Mouse (Mus musculus) heart, embryonic 14.5 days (tissue): Measurements from ENCODE around the gene Adamts18. TPM values are rescaled to one million over a fixed set of nuclear protein-coding genes. Genes with fewer than 3 reads are reported as not detected.

Experiments
- ATAC-seq: fragments of 200-750 bp; cut with Nextera tagmentation; 2 replicates; pipeline ENCODE4 v1.8.0; 2017; ENCODE audit warnings: low read depth, moderate TSS enrichment; ENCODE audit not compliant: insufficient number of reproducible peaks, insufficient read depth, low FRiP score
- H3K27ac ChIP-seq, 2 experiments: fragments of 200-500 bp in 1 of 2; fragments of 300-500 bp in 1 of 2; sonication (generic) in 1 of 2; replicated peaks in 1 of 2; 2 replicates each; pipeline ENCODE4 v1.5.1; 2012 to 2014; ENCODE audit warnings: low read depth in 2 of 2, low read length in 2 of 2, control low read depth in 1 of 2, mild to moderate bottlenecking in 1 of 2, mixed read lengths in 1 of 2; ENCODE audit not compliant: control insufficient read depth in 1 of 2, insufficient read depth in 1 of 2
- H3K27me3 ChIP-seq: fragments of 300-500 bp; sonication (generic); 2 replicates; pipeline ENCODE4 v1.6.1; 2014; ENCODE audit warnings: mild to moderate bottlenecking, low read length, control low read depth; ENCODE audit not compliant: control insufficient read depth, insufficient read depth
- H3K36me3 ChIP-seq: fragments of 300-500 bp; sonication (generic); 2 replicates; pipeline ENCODE4 v1.6.1; 2014; ENCODE audit warnings: mild to moderate bottlenecking, control low read depth, low read length, mixed read lengths; ENCODE audit not compliant: control insufficient read depth, insufficient read depth
- H3K4me1 ChIP-seq, 2 experiments: fragments of 200-500 bp in 1 of 2; fragments of 300-500 bp in 1 of 2; sonication (generic) in 1 of 2; 2 replicates each; pipeline ENCODE4 v1.6.1; 2012 to 2014; ENCODE audit warnings: low read length in 2 of 2, control low read depth in 1 of 2, mixed read lengths in 1 of 2; ENCODE audit not compliant: control insufficient read depth in 2 of 2, insufficient read depth in 2 of 2
- H3K4me2 ChIP-seq: fragments of 300-500 bp; sonication (generic); 2 replicates; pipeline ENCODE4 v1.6.1; 2014; ENCODE audit warnings: mild to moderate bottlenecking, low read length
- H3K4me3 ChIP-seq, 2 experiments: fragments of 200-500 bp in 1 of 2; fragments of 300-500 bp in 1 of 2; sonication (generic) in 1 of 2; 2 replicates each; pipeline ENCODE4 v1.5.1; 2012 to 2014; ENCODE audit warnings: low read length in 2 of 2, mild to moderate bottlenecking in 2 of 2, control low read depth in 1 of 2, low read depth in 1 of 2, moderate library complexity in 1 of 2; ENCODE audit not compliant: control insufficient read depth in 1 of 2, insufficient read depth in 1 of 2
- H3K9ac ChIP-seq: fragments of 300-500 bp; sonication (generic); 2 replicates; pipeline ENCODE4 v1.6.1; 2014; ENCODE audit warnings: mild to moderate bottlenecking, low read length
- H3K9me3 ChIP-seq: fragments of 300-500 bp; sonication (generic); 2 replicates; pipeline ENCODE4 v1.6.1; 2016; ENCODE audit warnings: low read length, control low read depth; ENCODE audit not compliant: control insufficient read depth
- WGBS: fragments of 180-500 bp; shearing (Covaris S2); extraction: QIAGEN DNeasy Blood & Tissue Kit; methylation state at CpG from one replicate; pipeline ENCODE4 v1.1.7; 2014; 5-methylcytosine and 5-hydroxymethylcytosine counted together
- polyA plus RNA-seq: library from polyadenylated mRNA; unstranded; fragments of >200 nt; fragmentation: Nextera tagmentation; extraction: Ambion mirVana; gene quantifications from 2 replicates; pipeline ENCODE4 v1.2.1, GENCODE M21; 2014

Adamts18 gene
- polyA plus RNA-seq, 1 experiment from 2014 or later, result 0.42 TPM

DNA sequence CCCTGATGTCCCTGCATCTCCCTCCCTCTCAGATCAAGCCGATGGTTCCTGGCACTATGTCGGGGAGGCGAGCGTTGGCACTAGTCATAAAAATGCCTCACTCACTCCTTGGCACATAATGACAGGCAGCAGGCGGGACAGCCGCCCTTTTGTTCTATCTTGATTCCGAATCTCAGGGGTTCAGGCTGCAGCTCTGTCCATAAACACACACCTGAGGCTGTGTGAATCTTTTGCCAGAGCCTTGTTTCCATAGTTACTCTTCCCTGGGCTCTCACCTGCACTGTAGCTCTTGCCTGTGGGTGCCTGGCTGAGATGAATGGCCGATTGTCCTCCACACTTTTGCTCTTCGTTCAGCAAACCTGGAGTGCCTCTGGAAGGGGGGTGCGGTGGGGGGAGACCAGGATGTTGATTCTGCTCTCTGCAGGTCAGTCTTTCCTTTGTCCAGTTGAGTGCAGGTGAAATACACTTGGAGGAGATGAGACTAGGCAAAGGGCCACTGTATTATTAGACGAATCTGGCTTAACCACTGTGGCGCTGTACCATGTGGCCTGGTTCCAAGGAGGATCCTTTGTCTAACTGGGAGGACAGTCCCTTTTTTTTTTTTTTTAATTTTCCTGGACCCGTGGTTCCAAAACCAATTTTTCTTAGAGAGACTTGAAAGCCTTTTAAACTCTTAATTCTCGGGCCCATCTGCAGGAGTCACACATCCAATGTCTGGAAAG lies 156.8 kb downstream of the Adamts18 start:
- H3K4me3 ChIP-seq, result no peak overlapping the region
- WGBS, result 84% methylated on average over 14 of the region's 14 CpGs
- no peaks in the 10 kb centered on the region for H3K9me3 ChIP-seq
- no peaks in the 10 kb centered on the region for H3K27me3 ChIP-seq
- H3K4me2 ChIP-seq, result no peak overlapping the region
- no peak overlapping the region for H3K27ac ChIP-seq
- H3K4me1 ChIP-seq, result no peaks in the 10 kb centered on the region
- H3K9ac ChIP-seq, result no peak overlapping the region
- no peak for ATAC-seq
- H3K36me3 ChIP-seq, result no peaks in the 10 kb centered on the region

DNA sequence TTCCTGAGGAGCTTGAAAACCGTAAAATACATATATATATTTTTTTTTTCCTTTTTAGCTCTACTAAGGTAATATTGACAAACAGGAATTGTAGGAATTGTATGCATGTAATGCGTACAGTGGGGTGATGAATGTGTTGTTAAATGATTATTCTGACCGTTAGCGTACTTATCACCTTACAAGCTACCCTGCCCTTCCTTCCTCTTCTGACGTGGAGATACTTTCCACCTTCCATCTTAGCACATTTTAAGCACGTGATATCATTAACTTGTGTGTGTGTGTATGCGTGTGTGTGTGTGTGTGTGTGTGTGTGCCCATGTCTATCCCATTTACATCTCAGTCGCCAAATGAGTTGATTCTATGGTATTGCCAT lies 160.0 kb downstream of the Adamts18 start:
- H3K9ac ChIP-seq, result no peak overlapping the region
- no peak overlapping the region for H3K27ac ChIP-seq
- H3K36me3 ChIP-seq, result no peaks in the 10 kb centered on the region
- no peaks in the 10 kb centered on the region for H3K4me1 ChIP-seq
- 80% methylated on average over 8 of the region's 8 CpGs for WGBS
- no peak for ATAC-seq
- H3K4me2 ChIP-seq, result no peak overlapping the region
- no peaks in the 10 kb centered on the region for H3K27me3 ChIP-seq
- no peak overlapping the region for H3K4me3 ChIP-seq
- H3K9me3 ChIP-seq, result no peaks in the 10 kb centered on the region

DNA sequence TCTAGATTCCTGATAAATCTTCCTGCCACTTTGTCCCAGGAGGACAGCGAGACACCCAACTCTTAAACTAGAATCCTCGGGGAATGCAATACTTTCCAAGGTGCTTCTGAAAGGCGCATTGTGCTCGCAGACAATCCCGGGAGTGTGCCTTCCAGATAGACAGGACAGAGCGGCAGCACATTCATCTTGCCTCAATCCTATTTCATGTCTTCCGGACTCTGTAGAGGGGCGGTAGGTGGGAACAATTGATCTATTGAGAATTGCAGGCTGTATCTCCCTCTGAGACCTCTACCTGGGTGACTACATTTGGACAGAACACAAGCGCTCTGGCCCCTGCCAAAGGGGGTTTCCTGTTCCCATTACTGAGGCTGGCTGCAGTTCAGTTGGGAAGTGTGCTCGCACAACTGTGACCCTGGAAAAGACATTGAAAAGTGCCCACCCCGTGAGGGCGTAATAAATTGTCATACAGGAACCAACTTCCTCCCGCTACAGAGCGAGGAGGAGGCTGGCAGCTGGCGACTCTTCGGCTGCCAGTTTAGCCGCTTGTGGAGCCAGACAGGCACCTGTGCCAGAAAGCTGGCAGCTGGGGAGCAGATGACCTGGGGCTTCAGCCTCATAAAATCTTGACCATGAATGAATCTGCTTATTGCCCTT lies 160.5 kb downstream of the Adamts18 start:
- WGBS, result 74% methylated on average over 17 of the region's 17 CpGs
- ATAC-seq, result no peak
- no peaks in the 10 kb centered on the region for H3K36me3 ChIP-seq
- no peaks in the 10 kb centered on the region for H3K9me3 ChIP-seq
- no peak overlapping the region for H3K9ac ChIP-seq
- H3K4me2 ChIP-seq, result no peak overlapping the region
- no peak overlapping the region for H3K4me3 ChIP-seq
- H3K4me1 ChIP-seq, result no peaks in the 10 kb centered on the region
- no peaks in the 10 kb centered on the region for H3K27me3 ChIP-seq
- no peak overlapping the region for H3K27ac ChIP-seq

DNA sequence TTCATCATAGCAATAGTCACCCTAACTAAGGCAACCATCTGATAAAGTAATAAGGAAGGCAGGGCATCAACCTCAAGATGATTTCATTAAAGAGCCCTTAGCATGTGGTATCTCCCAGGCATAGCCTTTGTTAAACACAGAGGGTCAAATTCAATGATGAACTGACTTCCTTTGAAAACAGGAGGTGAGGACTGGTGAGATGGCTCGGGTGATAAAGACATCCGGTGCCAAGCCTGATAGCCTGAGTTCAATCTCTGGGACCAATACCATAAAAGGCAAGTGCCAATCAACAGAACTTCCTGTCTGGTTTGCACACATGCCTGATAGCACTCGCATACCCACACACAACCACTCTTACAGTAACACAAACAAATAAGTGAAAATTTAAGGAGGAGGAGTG lies 169.2 kb downstream of the Adamts18 start:
- Histone ChIP-seq H3K4me3 (no peak overlapping the region), H3K9ac (no peak overlapping the region), H3K4me1 (no peaks in the 10 kb centered on the region), H3K9me3 (no peaks in the 10 kb centered on the region), H3K36me3 (no peaks in the 10 kb centered on the region), H3K27ac (no peak overlapping the region), H3K27me3 (no peaks in the 10 kb centered on the region), H3K4me2 (no peak overlapping the region)
- 48% methylated on average over 3 of the region's 3 CpGs for WGBS
- no peak for ATAC-seq

DNA sequence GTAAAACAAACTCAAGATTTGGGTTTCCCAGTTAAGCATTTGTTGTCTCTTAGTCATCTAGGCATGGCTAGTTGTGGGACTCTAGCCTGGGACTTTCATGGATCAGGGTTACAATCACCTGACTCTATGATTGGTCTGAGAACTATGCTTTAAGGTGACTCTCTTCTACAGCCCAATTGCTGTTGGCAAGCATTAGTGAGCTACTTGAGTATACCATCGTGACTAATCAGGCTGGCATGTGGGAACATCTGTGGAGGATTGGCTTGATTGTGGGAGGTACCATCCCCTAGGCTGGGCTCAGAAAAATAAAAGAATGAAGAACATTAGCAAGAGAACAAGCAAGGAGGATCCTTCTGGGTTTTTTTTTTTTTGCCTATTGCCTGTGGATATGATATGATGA lies 171.7 kb downstream of the Adamts18 start:
- Histone ChIP-seq H3K4me1 (no peaks in the 10 kb centered on the region), H3K4me2 (no peak overlapping the region), H3K27me3 (no peaks in the 10 kb centered on the region), H3K9me3 (no peaks in the 10 kb centered on the region), H3K4me3 (no peak overlapping the region), H3K36me3 (no peaks in the 10 kb centered on the region), H3K9ac (no peak overlapping the region), H3K27ac (no peak overlapping the region)
- no peak for ATAC-seq
- 74% methylated on average over 1 of the region's 1 CpGs for WGBS

DNA sequence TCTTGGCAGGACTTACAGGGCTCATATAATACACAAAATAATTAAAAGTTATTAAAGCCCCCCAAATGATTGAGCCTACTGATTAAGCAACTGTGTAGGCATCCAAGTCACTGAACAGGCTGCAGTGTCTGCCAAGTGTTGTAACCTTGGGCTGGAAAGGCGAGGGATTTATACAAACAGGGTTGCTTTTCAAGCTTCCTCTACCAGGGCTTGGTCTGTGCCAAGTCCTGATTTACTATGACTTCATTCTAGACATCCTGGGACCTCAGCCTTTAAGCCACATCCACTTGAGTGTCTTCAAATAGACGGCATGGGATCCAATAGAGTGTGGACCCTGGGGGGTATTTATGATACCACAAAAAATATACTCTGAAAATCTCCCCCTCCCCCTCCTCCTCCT lies 173.3 kb downstream of the Adamts18 start:
- no peak for ATAC-seq
- no peaks in the 10 kb centered on the region for H3K27me3 ChIP-seq
- no peaks in the 10 kb centered on the region for H3K4me1 ChIP-seq
- H3K4me2 ChIP-seq, result no peak overlapping the region
- no peak overlapping the region for H3K9ac ChIP-seq
- no peaks in the 10 kb centered on the region for H3K9me3 ChIP-seq
- no peak overlapping the region for H3K27ac ChIP-seq
- no peak overlapping the region for H3K4me3 ChIP-seq
- WGBS, result 64% methylated on average over 2 of the region's 2 CpGs
- H3K36me3 ChIP-seq, result no peaks in the 10 kb centered on the region

DNA sequence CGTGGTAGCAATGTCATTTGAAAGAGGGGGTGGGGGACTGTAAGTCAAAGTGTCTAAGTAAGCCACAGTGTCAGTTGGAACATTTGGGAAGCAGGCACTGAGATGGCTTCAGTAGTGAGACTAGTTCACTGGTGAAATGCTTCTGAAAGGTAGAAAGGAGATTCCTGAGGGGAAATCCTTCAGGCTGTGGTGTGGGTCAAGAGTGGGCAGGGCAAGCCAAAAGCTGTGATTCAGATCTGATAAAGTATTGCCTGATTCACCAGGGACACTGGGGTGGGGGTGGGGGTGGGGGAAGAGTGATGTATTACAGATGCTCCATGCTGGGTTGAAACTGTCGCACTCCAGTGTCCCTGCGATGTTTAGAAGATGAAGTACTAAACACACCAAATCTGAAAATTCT lies 173.9 kb downstream of the Adamts18 start:
- Histone ChIP-seq H3K4me1 (no peaks in the 10 kb centered on the region), H3K4me2 (no peak overlapping the region), H3K9me3 (no peaks in the 10 kb centered on the region), H3K9ac (no peak overlapping the region), H3K27ac (no peak overlapping the region), H3K36me3 (no peaks in the 10 kb centered on the region), H3K4me3 (no peak overlapping the region), H3K27me3 (no peaks in the 10 kb centered on the region)
- ATAC-seq, result no peak
- 60% methylated on average over 3 of the region's 3 CpGs for whole genome bisulfite sequencing

DNA sequence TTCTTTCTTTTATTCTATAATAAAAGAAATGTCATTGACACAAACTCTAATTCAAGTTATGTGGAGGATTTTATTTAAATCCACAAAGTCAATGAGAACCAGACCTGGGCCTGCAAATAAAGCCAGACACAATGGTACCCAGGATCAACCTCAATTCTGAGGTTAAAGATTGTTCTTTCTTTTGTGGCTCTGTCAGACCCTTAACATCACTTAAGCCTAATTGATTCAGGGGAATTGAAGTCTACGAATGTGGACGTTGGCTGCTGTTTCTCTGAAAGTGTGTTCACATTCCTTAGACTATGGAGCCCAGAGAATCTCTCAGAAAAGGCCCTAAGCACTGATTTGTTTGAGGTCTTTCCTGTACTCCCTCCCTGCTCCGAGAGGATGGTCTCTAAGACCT lies 175.2 kb downstream of the Adamts18 start:
- Histone ChIP-seq H3K36me3 (no peaks in the 10 kb centered on the region), H3K4me1 (no peaks in the 10 kb centered on the region), H3K4me2 (no peak overlapping the region), H3K27me3 (no peaks in the 10 kb centered on the region), H3K4me3 (no peak overlapping the region), H3K9me3 (no peaks in the 10 kb centered on the region), H3K27ac (no peak overlapping the region), H3K9ac (no peak overlapping the region)
- no peak for ATAC-seq
- 73% methylated on average over 3 of the region's 3 CpGs for WGBS
